Comparison of ENCODE assay signal across 8 mouse cellular contexts in genomic region chr6:118561745-118562609, GRCm38 (mm10). TPM values are rescaled to one million over a fixed set of nuclear protein-coding genes. Genes with fewer than 3 reads are reported as not detected.
A peak's percentile ranks its signal among the peaks of the same experiment; 100 is the strongest.
DNase-seq lines count a peak whose midpoint lies in the region; ATAC-seq and TF ChIP-seq lines count a peak whose summit lies in the region.

Ankrd26 (minus strand) TSS chr6:118562226.

- H3K4me2 ChIP-seq in forebrain, embryonic 12.5 days = peak within 1 kb of the TSS; percentile 96
- peak within 1 kb of the TSS; percentile 90 for H3K4me2 ChIP-seq in heart, postnatal 0 days (ENCODE audit: low read depth, low read length)
- H3K4me2 ChIP-seq in liver, embryonic 16.5 days (ENCODE audit: low read depth, low read length) = peak within 1 kb of the TSS; percentile 97
- peak within 1 kb of the TSS; percentile 63 for H3K4me2 ChIP-seq in neural tube, embryonic 13.5 days

- no peaks in the 10 kb centered on the region for H3K9me3 ChIP-seq in E14TG2a.4 (ENCODE audit: low read length)
- no peaks in the 10 kb centered on the region for H3K9me3 ChIP-seq in forebrain, embryonic 12.5 days
- no peaks in the 10 kb centered on the region for H3K9me3 ChIP-seq in heart, postnatal 0 days (replicated peaks; ENCODE audit: control insufficient read depth, low read length)
- H3K9me3 ChIP-seq in liver, embryonic 16.5 days (replicated peaks; ENCODE audit: control insufficient read depth, low read length) = no peaks in the 10 kb centered on the region
- H3K9me3 ChIP-seq in neural tube, embryonic 13.5 days = no peaks in the 10 kb centered on the region

- DNase-seq in c-Kit-positive CD71-positive TER-119-positive erythroid progenitor cells, embryonic 14.5 days (ENCODE audit: low spot score) = peak; percentile 91
- peak; percentile 88 for DNase-seq in heart, postnatal 0 days (ENCODE audit: low spot score)
- peak; percentile 95 to 97 for DNase-seq in kidney, postnatal 4 days

- peak within 1 kb of the TSS; percentile 54 for H3K27ac ChIP-seq in forebrain, embryonic 12.5 days
- peak within 1 kb of the TSS; percentile 58 for H3K27ac ChIP-seq in heart, postnatal 0 days (ENCODE audit: low read depth)
- H3K27ac ChIP-seq in liver, embryonic 16.5 days (ENCODE audit: low read length) = peak within 1 kb of the TSS; percentile 79
- H3K27ac ChIP-seq in neural tube, embryonic 13.5 days (replicated peaks) = peak within 1 kb of the TSS; percentile 78
- H3K27ac ChIP-seq in testis, adult 2 months (ENCODE audit: control insufficient read depth, insufficient read depth, low read depth, low read length) = peak within 1 kb of the TSS; percentile 87

- H3K4me3 ChIP-seq in E14TG2a.4 (replicated peaks; ENCODE audit: low read length) = peak within 1 kb of the TSS; percentile 84
- H3K4me3 ChIP-seq in forebrain, embryonic 12.5 days (replicated peaks) = peak within 1 kb of the TSS; percentile 68
- H3K4me3 ChIP-seq in heart, postnatal 0 days (ENCODE audit: low read depth, low read length) = peak within 1 kb of the TSS; percentile 67
- H3K4me3 ChIP-seq in liver, embryonic 16.5 days (ENCODE audit: low read depth, low read length) = peak within 1 kb of the TSS; percentile 80
- peak within 1 kb of the TSS; percentile 54 for H3K4me3 ChIP-seq in neural tube, embryonic 13.5 days
- peak within 1 kb of the TSS; percentile 98 for H3K4me3 ChIP-seq in testis, adult 2 months (ENCODE audit: control insufficient read depth, low read depth, low read length)

- H3K36me3 ChIP-seq in E14TG2a.4 (ENCODE audit: insufficient read depth, low read length) = peaks cover 21% of the 10 kb centered on the region
- H3K36me3 ChIP-seq in forebrain, embryonic 12.5 days (replicated peaks) = peaks cover 19% of the 10 kb centered on the region
- H3K36me3 ChIP-seq in heart, postnatal 0 days (replicated peaks; ENCODE audit: control insufficient read depth, insufficient read depth, low read length) = peaks cover 17% of the 10 kb centered on the region
- no peaks in the 10 kb centered on the region for H3K36me3 ChIP-seq in liver, embryonic 16.5 days (ENCODE audit: control insufficient read depth, insufficient read depth)
- peaks cover 21% of the 10 kb centered on the region for H3K36me3 ChIP-seq in neural tube, embryonic 13.5 days
- H3K36me3 ChIP-seq in testis, adult 2 months (ENCODE audit: control insufficient read depth, insufficient read depth, low read length) = no peaks in the 10 kb centered on the region

- 5% methylated on average over 54 of the region's 54 CpGs for WGBS in forebrain, embryonic 12.5 days
- 3% methylated on average over 54 of the region's 54 CpGs for WGBS in heart, postnatal 0 days
- WGBS in liver, embryonic 16.5 days (ENCODE audit: insufficient replicate concordance) = 3% methylated on average over 54 of the region's 54 CpGs
- 6% methylated on average over 54 of the region's 54 CpGs for WGBS in neural tube, embryonic 13.5 days

- ATAC-seq in forebrain, embryonic 12.5 days (ENCODE audit: low FRiP score) = peak; percentile 97
- peak; percentile 98 for ATAC-seq in heart, postnatal 0 days (ENCODE audit: insufficient read depth, low read depth)
- ATAC-seq in liver, embryonic 16.5 days (ENCODE audit: low read depth) = peak; percentile 99
- peak; percentile 97 for ATAC-seq in neural tube, embryonic 13.5 days (ENCODE audit: low read depth)

- no peak for TF ChIP-seq EP300 in heart, postnatal 0 days (IDR thresholded peaks at IDR 0.05; ENCODE audit: low read depth)

- H3K27me3 ChIP-seq in E14TG2a.4 (ENCODE audit: insufficient read depth, low read length) = peaks cover 5% of the 10 kb centered on the region; the same call in 1 of the 2 replicates
- no peaks in the 10 kb centered on the region for H3K27me3 ChIP-seq in forebrain, embryonic 12.5 days
- no peaks in the 10 kb centered on the region for H3K27me3 ChIP-seq in heart, postnatal 0 days (ENCODE audit: control insufficient read depth, insufficient read depth, low read length)
- H3K27me3 ChIP-seq in liver, embryonic 16.5 days (ENCODE audit: control insufficient read depth, insufficient read depth, low read depth, low read length) = no peaks in the 10 kb centered on the region
- no peaks in the 10 kb centered on the region for H3K27me3 ChIP-seq in neural tube, embryonic 13.5 days
- H3K27me3 ChIP-seq in testis, adult 2 months (ENCODE audit: control insufficient read depth, insufficient read depth, low read length) = no peaks in the 10 kb centered on the region

- H3K4me1 ChIP-seq in E14TG2a.4 (replicated peaks; ENCODE audit: low read depth, low read length) = peaks cover 14% of the 10 kb centered on the region; the same call in 1 of the 2 replicates
- peaks cover 30% of the 10 kb centered on the region for H3K4me1 ChIP-seq in forebrain, embryonic 12.5 days
- peaks cover 22% of the 10 kb centered on the region; the same call in 1 of the 2 replicates for H3K4me1 ChIP-seq in heart, postnatal 0 days (ENCODE audit: control insufficient read depth, insufficient read depth)
- H3K4me1 ChIP-seq in liver, embryonic 16.5 days (ENCODE audit: control insufficient read depth, low read depth, low read length) = peaks cover 8% of the 10 kb centered on the region
- H3K4me1 ChIP-seq in neural tube, embryonic 13.5 days (replicated peaks) = peaks cover 40% of the 10 kb centered on the region
- peaks cover 5% of the 10 kb centered on the region for H3K4me1 ChIP-seq in testis, adult 2 months (ENCODE audit: control insufficient read depth, insufficient read depth, low read length)

- TF ChIP-seq CTCF in E14TG2a.4 (conservative IDR thresholded peaks at IDR 0.05; ENCODE audit: low read length) = no peak
- no peak for TF ChIP-seq CTCF in heart, postnatal 0 days (IDR thresholded peaks at IDR 0.05; ENCODE audit: low read depth)
- TF ChIP-seq CTCF in testis, adult 2 months (IDR thresholded peaks at IDR 0.05; ENCODE audit: control insufficient read depth, insufficient read depth, insufficient replicate concordance, low read depth, low read length) = no peak

- peak; percentile 94 for TF ChIP-seq POLR2A in testis, adult 2 months (IDR thresholded peaks at IDR 0.05; ENCODE audit: control insufficient read depth, low read depth, low read length)

- peak within 1 kb of the TSS; percentile 74 for H3K9ac ChIP-seq in forebrain, embryonic 12.5 days
- H3K9ac ChIP-seq in heart, postnatal 0 days (replicated peaks; ENCODE audit: low read depth, low read length) = peak within 1 kb of the TSS; percentile 69
- H3K9ac ChIP-seq in liver, embryonic 16.5 days (ENCODE audit: low read depth, low read length) = peak within 1 kb of the TSS; percentile 78
- H3K9ac ChIP-seq in neural tube, embryonic 13.5 days = peak within 1 kb of the TSS; percentile 74

RNA-seq across cellular contexts. Expression of gene Ankrd26, which starts in this region (rescaled TPM):
- polyA plus RNA-seq in forebrain, embryonic 12.5 days (2016; fragmentation: Nextera tagmentation; extraction: Ambion mirVana) = 25.8 and 26.3 TPM in 2 replicates
- 1.4 and 2.6 TPM in 2 replicates for total RNA-seq in heart, postnatal 0 days (2014; rRNA removed; ENCODE audit: low replicate concordance)
- 3.9 and 4.0 TPM in 2 replicates for polyA plus RNA-seq in heart, postnatal 0 days (2015; fragmentation: Nextera tagmentation; extraction: Ambion mirVana)
- polyA plus RNA-seq in liver, embryonic 16.5 days (2015; fragmentation: Nextera tagmentation; extraction: Ambion mirVana) = 6.3 and 6.5 TPM in 2 replicates
- polyA plus RNA-seq in neural tube, embryonic 13.5 days (2015; fragmentation: Nextera tagmentation; extraction: Ambion mirVana) = 14.5 and 16.8 TPM in 2 replicates
- 0.94 and 1.2 TPM in 2 replicates for polyA plus RNA-seq in testis, adult 2 months (2012; rRNA removed)

Comparison
In these comparisons a context has a peak if more than half of its experiments do, and no peak if none do; other contexts are left out.
1. Peak in every context shown above with its lines: DNase-seq, ATAC-seq, H3K4me3 ChIP-seq and H3K27ac ChIP-seq.